ENCODE assay signal across 8 mouse cellular contexts in the genomic region with DNA sequence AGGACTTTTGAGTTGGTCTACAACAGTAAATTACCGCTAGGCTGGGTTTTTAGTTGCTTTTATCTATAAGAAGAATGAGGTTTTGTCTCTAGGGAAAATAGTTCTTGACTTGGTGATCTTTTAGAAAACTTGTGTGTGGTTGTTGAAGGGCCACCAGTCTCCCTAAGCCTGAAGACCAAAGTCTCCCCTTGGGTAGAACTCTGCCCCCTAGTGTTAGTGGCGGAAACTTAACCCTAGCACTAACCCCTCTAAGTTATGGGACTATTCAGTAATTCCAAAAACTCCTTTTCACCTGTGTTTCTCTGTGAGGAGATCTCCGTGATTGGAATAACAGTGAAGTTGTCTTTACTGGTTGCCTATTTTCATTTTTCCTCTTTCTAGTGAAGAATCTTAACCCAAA. TPM values are rescaled to one million over a fixed set of nuclear protein-coding genes. Genes with fewer than 3 reads are reported as not detected.
DNase-seq lines count a peak whose midpoint lies in the region; ATAC-seq and TF ChIP-seq lines count a peak whose summit lies in the region.

No protein-coding gene starts in this region.

- WGBS in forebrain, embryonic 12.5 days = 48% methylated on average over 3 of the region's 3 CpGs
- WGBS in forebrain, embryonic 15.5 days = 54% methylated on average over 3 of the region's 3 CpGs
- WGBS in heart, postnatal 0 days = 58% methylated on average over 3 of the region's 3 CpGs
- WGBS in midbrain, embryonic 14.5 days = 59% methylated on average over 3 of the region's 3 CpGs

- H3K27ac ChIP-seq in forebrain, embryonic 12.5 days = no peak overlapping the region
- no peak overlapping the region for H3K27ac ChIP-seq in forebrain, embryonic 15.5 days (replicated peaks)
- no peak overlapping the region for H3K27ac ChIP-seq in heart, postnatal 0 days (ENCODE audit: low read depth)
- no peak overlapping the region for H3K27ac ChIP-seq in midbrain, embryonic 14.5 days (replicated peaks; ENCODE audit: low read depth, low read length)

- no peak overlapping the region for H3K9ac ChIP-seq in forebrain, embryonic 12.5 days
- no peak overlapping the region for H3K9ac ChIP-seq in forebrain, embryonic 15.5 days (replicated peaks)
- no peak overlapping the region for H3K9ac ChIP-seq in heart, postnatal 0 days (replicated peaks; ENCODE audit: low read depth, low read length)
- H3K9ac ChIP-seq in midbrain, embryonic 14.5 days (replicated peaks; ENCODE audit: low read length) = no peak overlapping the region

- H3K9me3 ChIP-seq in forebrain, embryonic 12.5 days = no peaks in the 10 kb centered on the region
- no peaks in the 10 kb centered on the region for H3K9me3 ChIP-seq in forebrain, embryonic 15.5 days
- H3K9me3 ChIP-seq in heart, postnatal 0 days (replicated peaks; ENCODE audit: control insufficient read depth, low read length) = no peaks in the 10 kb centered on the region
- H3K9me3 ChIP-seq in midbrain, embryonic 14.5 days (ENCODE audit: control insufficient read depth, low read length) = no peaks in the 10 kb centered on the region

- no peak for ATAC-seq in forebrain, embryonic 12.5 days (ENCODE audit: low FRiP score)
- no peak for ATAC-seq in forebrain, embryonic 15.5 days (replicated peaks)
- no peak for ATAC-seq in heart, postnatal 0 days (ENCODE audit: insufficient read depth, low read depth)
- no peak for ATAC-seq in midbrain, embryonic 14.5 days (ENCODE audit: low FRiP score, low TSS enrichment)

- H3K4me1 ChIP-seq in forebrain, embryonic 12.5 days = peaks cover 17% of the 10 kb centered on the region
- peaks cover 21% of the 10 kb centered on the region for H3K4me1 ChIP-seq in forebrain, embryonic 15.5 days
- no peaks in the 10 kb centered on the region for H3K4me1 ChIP-seq in heart, postnatal 0 days (ENCODE audit: control insufficient read depth, insufficient read depth)
- H3K4me1 ChIP-seq in midbrain, embryonic 14.5 days (ENCODE audit: control insufficient read depth, insufficient read depth, low read length) = peaks cover 7% of the 10 kb centered on the region

- no peak for TF ChIP-seq EP300 in heart, postnatal 0 days (IDR thresholded peaks at IDR 0.05; ENCODE audit: low read depth)

- no peak overlapping the region for H3K4me2 ChIP-seq in forebrain, embryonic 12.5 days
- no peak overlapping the region for H3K4me2 ChIP-seq in forebrain, embryonic 15.5 days (replicated peaks)
- H3K4me2 ChIP-seq in heart, postnatal 0 days (ENCODE audit: low read depth, low read length) = peak overlapping the region; percentile 93; the same call in 1 of the 2 replicates
- H3K4me2 ChIP-seq in midbrain, embryonic 14.5 days (ENCODE audit: low read length) = peak overlapping the region; percentile 98

- peaks cover 42% of the 10 kb centered on the region for H3K27me3 ChIP-seq in forebrain, embryonic 12.5 days
- peaks cover 44% of the 10 kb centered on the region for H3K27me3 ChIP-seq in forebrain, embryonic 15.5 days
- H3K27me3 ChIP-seq in heart, postnatal 0 days (ENCODE audit: control insufficient read depth, insufficient read depth, low read length) = no peaks in the 10 kb centered on the region
- peaks cover 7% of the 10 kb centered on the region; the same call in 1 of the 2 replicates for H3K27me3 ChIP-seq in midbrain, embryonic 14.5 days (ENCODE audit: control insufficient read depth, insufficient read depth, low read length)

- H3K36me3 ChIP-seq in forebrain, embryonic 12.5 days (replicated peaks) = no peaks in the 10 kb centered on the region
- H3K36me3 ChIP-seq in forebrain, embryonic 15.5 days = no peaks in the 10 kb centered on the region
- H3K36me3 ChIP-seq in heart, postnatal 0 days (replicated peaks; ENCODE audit: control insufficient read depth, insufficient read depth, low read length) = no peaks in the 10 kb centered on the region
- no peaks in the 10 kb centered on the region for H3K36me3 ChIP-seq in midbrain, embryonic 14.5 days (ENCODE audit: control insufficient read depth, insufficient read depth, low read length)

- peak; percentile 52 for TF ChIP-seq CTCF in heart, postnatal 0 days (IDR thresholded peaks at IDR 0.05; ENCODE audit: low read depth)

- H3K4me3 ChIP-seq in forebrain, embryonic 12.5 days (replicated peaks) = peak overlapping the region; percentile 71; the same call in 1 of the 2 replicates
- H3K4me3 ChIP-seq in forebrain, embryonic 15.5 days = no peak overlapping the region
- H3K4me3 ChIP-seq in heart, postnatal 0 days (ENCODE audit: low read depth, low read length) = peak overlapping the region; percentile 84; the same call in 1 of the 2 replicates
- no peak overlapping the region for H3K4me3 ChIP-seq in midbrain, embryonic 14.5 days (replicated peaks; ENCODE audit: low read depth, low read length)

- peak; percentile 76 to 77 for DNase-seq in adrenal gland, postnatal 36 days
- no peak for DNase-seq in heart, postnatal 0 days (ENCODE audit: low spot score)
- peak; percentile 65 to 80 for DNase-seq in kidney, postnatal 36 days
- DNase-seq in midbrain, embryonic 14.5 days = peak; percentile 23
- DNase-seq in MN1 (ENCODE audit: low spot score) = no peak
- no peak for DNase-seq in ovary, postnatal 10 days (ENCODE audit: low spot score)

RNA-seq across cellular contexts. Expression of a gene that starts 1.9 kb away (rescaled TPM):
- polyA plus RNA-seq in forebrain, embryonic 12.5 days (2016; fragmentation: Nextera tagmentation; extraction: Ambion mirVana) = 65.6 and 82.4 TPM in 2 replicates
- polyA plus RNA-seq in forebrain, embryonic 15.5 days (2015; fragmentation: Nextera tagmentation; extraction: Ambion mirVana) = 43.0 and 48.1 TPM in 2 replicates
- total RNA-seq in adrenal gland, postnatal 36 days (2021) = 100 to 1,000 TPM in 1 of 2 experiments, 10 to 100 TPM in 1; 83.3 to 141 TPM
- total RNA-seq in heart, postnatal 0 days (2014; rRNA removed; ENCODE audit: low replicate concordance) = 6.2 and 15.4 TPM in 2 replicates
- 6.9 and 7.6 TPM in 2 replicates for polyA plus RNA-seq in heart, postnatal 0 days (2015; fragmentation: Nextera tagmentation; extraction: Ambion mirVana)
- polyA plus RNA-seq in midbrain, embryonic 14.5 days (2014; fragmentation: Nextera tagmentation; extraction: Ambion mirVana) = 24.5 and 33.6 TPM in 2 replicates

Comparison
In these comparisons a context has a peak if more than half of its experiments do, and no peak if none do; other contexts are left out.
1. H3K4me3 ChIP-seq: peak in forebrain, embryonic 12.5 days (single experiment) and heart, postnatal 0 days (single experiment); none in forebrain, embryonic 15.5 days (single experiment) and midbrain, embryonic 14.5 days (single experiment).
2. H3K4me2 ChIP-seq: peak in heart, postnatal 0 days (single experiment) and midbrain, embryonic 14.5 days (single experiment); none in forebrain, embryonic 12.5 days (single experiment) and forebrain, embryonic 15.5 days (single experiment).
3. DNase-seq: peak in adrenal gland, postnatal 36 days (2 of 2), kidney, postnatal 36 days (2 of 2) and midbrain, embryonic 14.5 days (single experiment); none in heart, postnatal 0 days (single experiment), MN1 (single experiment) and ovary, postnatal 10 days (single experiment).